Mouse (Mus musculus): ENCODE data around the gene Ifnar2. TPM values are rescaled to one million over a fixed set of nuclear protein-coding genes. Genes with fewer than 3 reads are reported as not detected.
A peak's percentile ranks its signal among the peaks of the same experiment; 100 is the strongest.
"Not testable (repeated sequence)": the region's sequence is repeated elsewhere in the genome, so short reads cannot be mapped to it uniquely, and the experiment has no call there.

Ifnar2 gene
- polyA plus RNA-seq, 1 experiment from 2014 or later = 60.4 TPM

GRCm38 (mm10) chr16:91434119-91434518 is 61.5 kb downstream of the Ifnar2 start:
- Histone ChIP-seq H3K4me1 (no peaks in the 10 kb centered on the region), H3K27me3 (replicated peaks) (no peaks in the 10 kb centered on the region), H3K4me3 (replicated peaks) (no peak overlapping the region), H3K9me3 (no peaks in the 10 kb centered on the region), H3K27ac (no peak overlapping the region), H3K9ac (no peak overlapping the region), H3K36me3 (no peaks in the 10 kb centered on the region), H3K4me2 (no peak overlapping the region)
- no peak for ATAC-seq (ENCODE audit: insufficient read depth, low FRiP score, low read depth)
- 79% methylated on average over 3 of the region's 3 CpGs for WGBS

GRCm38 (mm10) chr16:91438081-91438480 is 65.5 kb downstream of the Ifnar2 start:
- Histone ChIP-seq H3K4me2 (no peak overlapping the region), H3K9me3 (no peaks in the 10 kb centered on the region), H3K36me3 (no peaks in the 10 kb centered on the region), H3K27me3 (replicated peaks) (no peaks in the 10 kb centered on the region), H3K27ac (no peak overlapping the region), H3K9ac (no peak overlapping the region), H3K4me1 (no peaks in the 10 kb centered on the region), H3K4me3 (replicated peaks) (no peak overlapping the region)
- ATAC-seq (ENCODE audit: insufficient read depth, low FRiP score, low read depth) = no peak
- 63% methylated on average over 3 of the region's 3 CpGs for WGBS

- H3K4me2 ChIP-seq; H3K4me3 ChIP-seq (replicated peaks); H3K36me3 ChIP-seq; H3K27ac ChIP-seq; H3K27me3 ChIP-seq (replicated peaks); ATAC-seq (ENCODE audit: insufficient read depth, low FRiP score, low read depth); H3K9me3 ChIP-seq; H3K9ac ChIP-seq; H3K4me1 ChIP-seq: not testable (repeated sequence)
- WGBS = 86% methylated on average over 1 of the region's 1 CpGs
These were observed 66.0 kb downstream of the Ifnar2 start for GRCm38 (mm10) chr16:91438599-91438998.

GRCm38 (mm10) chr16:91441366-91441765 is 68.8 kb downstream of the Ifnar2 start:
- Histone ChIP-seq H3K9ac (no peak overlapping the region), H3K36me3 (no peaks in the 10 kb centered on the region), H3K4me1 (no peaks in the 10 kb centered on the region), H3K9me3 (no peaks in the 10 kb centered on the region), H3K4me3 (replicated peaks) (no peak overlapping the region), H3K4me2 (no peak overlapping the region), H3K27me3 (replicated peaks) (no peaks in the 10 kb centered on the region), H3K27ac (peak overlapping the region; percentile 28; the same call in 1 of the 2 replicates)
- ATAC-seq (ENCODE audit: insufficient read depth, low FRiP score, low read depth) = peak; percentile 92
- 40% methylated on average over 7 of the region's 7 CpGs for WGBS

- ATAC-seq (ENCODE audit: insufficient read depth, low FRiP score, low read depth) = peak; percentile 97
- no peak overlapping the region for H3K4me3 ChIP-seq (replicated peaks)
- 65% methylated on average over 7 of the region's 7 CpGs for WGBS
- H3K4me2 ChIP-seq = no peak overlapping the region
- H3K27me3 ChIP-seq (replicated peaks) = no peaks in the 10 kb centered on the region
- no peak overlapping the region for H3K9ac ChIP-seq
- H3K27ac ChIP-seq = 0 out of 2 replicates have a peak overlapping the region, but pooled peaks have one; percentile 28
- no peaks in the 10 kb centered on the region for H3K9me3 ChIP-seq
- no peaks in the 10 kb centered on the region for H3K36me3 ChIP-seq
- no peaks in the 10 kb centered on the region for H3K4me1 ChIP-seq
These were observed 69.2 kb downstream of the Ifnar2 start for GRCm38 (mm10) chr16:91441811-91442240.

GRCm38 (mm10) chr16:91442446-91442845 is 69.9 kb downstream of the Ifnar2 start:
- Histone ChIP-seq H3K9me3 (no peaks in the 10 kb centered on the region), H3K36me3 (no peaks in the 10 kb centered on the region), H3K27me3 (replicated peaks) (no peaks in the 10 kb centered on the region), H3K4me1 (0 out of 2 replicates have a peak, but pooled peaks cover 5% of the 10 kb centered on the region), H3K4me3 (replicated peaks) (no peak overlapping the region), H3K4me2 (no peak overlapping the region), H3K9ac (no peak overlapping the region), H3K27ac (no peak overlapping the region)
- ATAC-seq (ENCODE audit: insufficient read depth, low FRiP score, low read depth) = no peak
- 71% methylated on average over 4 of the region's 4 CpGs for WGBS

GRCm38 (mm10) chr16:91443211-91443611 is 70.6 kb downstream of the Ifnar2 start:
- Histone ChIP-seq H3K4me3 (replicated peaks) (no peak overlapping the region), H3K9me3 (no peaks in the 10 kb centered on the region), H3K4me2 (no peak overlapping the region), H3K36me3 (no peaks in the 10 kb centered on the region), H3K27ac (no peak overlapping the region), H3K9ac (no peak overlapping the region), H3K27me3 (replicated peaks) (no peaks in the 10 kb centered on the region), H3K4me1 (0 out of 2 replicates have a peak, but pooled peaks cover 7% of the 10 kb centered on the region)
- WGBS = 73% methylated on average over 8 of the region's 8 CpGs
- ATAC-seq (ENCODE audit: insufficient read depth, low FRiP score, low read depth) = no peak

- Histone ChIP-seq H3K4me2 (no peak overlapping the region), H3K4me1 (0 out of 2 replicates have a peak, but pooled peaks cover 7% of the 10 kb centered on the region), H3K9me3 (no peaks in the 10 kb centered on the region), H3K27ac (no peak overlapping the region), H3K4me3 (replicated peaks) (no peak overlapping the region), H3K9ac (no peak overlapping the region), H3K36me3 (no peaks in the 10 kb centered on the region), H3K27me3 (replicated peaks) (no peaks in the 10 kb centered on the region)
- 82% methylated on average over 4 of the region's 4 CpGs for WGBS
- no peak for ATAC-seq (ENCODE audit: insufficient read depth, low FRiP score, low read depth)
These were observed 72.3 kb downstream of the Ifnar2 start for GRCm38 (mm10) chr16:91444847-91445246.

- H3K4me2 ChIP-seq = no peak overlapping the region
- no peaks in the 10 kb centered on the region for H3K27me3 ChIP-seq (replicated peaks)
- H3K27ac ChIP-seq = no peak overlapping the region
- ATAC-seq (ENCODE audit: insufficient read depth, low FRiP score, low read depth) = no peak
- 81% methylated on average over 5 of the region's 5 CpGs for WGBS
- no peaks in the 10 kb centered on the region for H3K36me3 ChIP-seq
- no peak overlapping the region for H3K9ac ChIP-seq
- H3K9me3 ChIP-seq = no peaks in the 10 kb centered on the region
- H3K4me1 ChIP-seq = 0 out of 2 replicates have a peak, but pooled peaks cover 7% of the 10 kb centered on the region
- H3K4me3 ChIP-seq (replicated peaks) = no peak overlapping the region
These were observed 73.0 kb downstream of the Ifnar2 start for GRCm38 (mm10) chr16:91445566-91445965.

- Histone ChIP-seq H3K4me2 (no peak overlapping the region), H3K4me1 (0 out of 2 replicates have a peak, but pooled peaks cover 9% of the 10 kb centered on the region), H3K4me3 (replicated peaks) (no peak overlapping the region), H3K9me3 (no peaks in the 10 kb centered on the region), H3K27ac (no peak overlapping the region), H3K9ac (no peak overlapping the region), H3K36me3 (no peaks in the 10 kb centered on the region), H3K27me3 (replicated peaks) (no peaks in the 10 kb centered on the region)
- 0 out of 2 replicates have a peak, but pooled peaks have one; percentile 11 for ATAC-seq (ENCODE audit: insufficient read depth, low FRiP score, low read depth)
- WGBS = 66% methylated on average over 8 of the region's 8 CpGs
These were observed 74.4 kb downstream of the Ifnar2 start for GRCm38 (mm10) chr16:91446778-91447511.

GRCm38 (mm10) chr16:91447512-91447900 is 74.9 kb downstream of the Ifnar2 start:
- no peak overlapping the region for H3K27ac ChIP-seq
- ATAC-seq (ENCODE audit: insufficient read depth, low FRiP score, low read depth) = 0 out of 2 replicates have a peak, but pooled peaks have one; percentile 28

GRCm38 (mm10) chr16:91448088-91448487 is 75.5 kb downstream of the Ifnar2 start:
- H3K36me3 ChIP-seq = no peaks in the 10 kb centered on the region
- no peak for ATAC-seq (ENCODE audit: insufficient read depth, low FRiP score, low read depth)
- 91% methylated on average over 5 of the region's 5 CpGs for WGBS

More at GRCm38 (mm10) chr16:91447512-91447900, 74.9 kb downstream of the Ifnar2 start:
- H3K4me2 ChIP-seq = no peak overlapping the region
- H3K27me3 ChIP-seq (replicated peaks) = no peaks in the 10 kb centered on the region
- WGBS = 59% methylated on average over 6 of the region's 6 CpGs
- 0 out of 2 replicates have a peak, but pooled peaks cover 12% of the 10 kb centered on the region for H3K4me1 ChIP-seq
- H3K9ac ChIP-seq = no peak overlapping the region
- H3K9me3 ChIP-seq = no peaks in the 10 kb centered on the region
- no peak overlapping the region for H3K4me3 ChIP-seq (replicated peaks)
- no peaks in the 10 kb centered on the region for H3K36me3 ChIP-seq

More at GRCm38 (mm10) chr16:91448088-91448487, 75.5 kb downstream of the Ifnar2 start:
- 0 out of 2 replicates have a peak, but pooled peaks cover 15% of the 10 kb centered on the region for H3K4me1 ChIP-seq
- no peak overlapping the region for H3K9ac ChIP-seq
- H3K27ac ChIP-seq = no peak overlapping the region
- no peak overlapping the region for H3K4me3 ChIP-seq (replicated peaks)
- no peaks in the 10 kb centered on the region for H3K27me3 ChIP-seq (replicated peaks)
- H3K9me3 ChIP-seq = no peaks in the 10 kb centered on the region
- no peak overlapping the region for H3K4me2 ChIP-seq

All from stomach, embryonic 15.5 days (tissue).